Mouse (Mus musculus) brain, embryonic 14.5 days (tissue): Measurements from ENCODE around the gene Grap.

Source experiments
- CTCF ChIP-seq: fragments of 200-500 bp; IDR thresholded peaks from 2 replicates; pipeline ENCODE4 v1.5.1; 2012; ENCODE audit warnings: inconsistent platforms, mild to moderate bottlenecking, moderate library complexity, borderline replicate concordance; ENCODE audit not compliant: insufficient read depth, insufficient read length; ENCODE audit errors: extremely low read depth
- POLR2A ChIP-seq: fragments of 200-500 bp; IDR thresholded peaks from 2 replicates; pipeline ENCODE4 v1.6.1; 2012; ENCODE audit warnings: mild to moderate bottlenecking, inconsistent platforms, borderline replicate concordance; ENCODE audit not compliant: poor library complexity, insufficient read depth, insufficient read length, severe bottlenecking; ENCODE audit errors: extremely low read depth

- TF ChIP-seq POLR2A (no peak), CTCF (no peak)
Measured at GRCm38 (mm10) chr11:61618571-61618970, 34.5 kb upstream of the Grap start.
